Mouse (Mus musculus): ENCODE measurements at regions not wholly inside any gene's neighbourhood (a gene's known extent, or its start where the extent isn't known, plus 50 kb on each side); places are given as distances from the start of the nearest gene placed in this dataset.

DNA sequence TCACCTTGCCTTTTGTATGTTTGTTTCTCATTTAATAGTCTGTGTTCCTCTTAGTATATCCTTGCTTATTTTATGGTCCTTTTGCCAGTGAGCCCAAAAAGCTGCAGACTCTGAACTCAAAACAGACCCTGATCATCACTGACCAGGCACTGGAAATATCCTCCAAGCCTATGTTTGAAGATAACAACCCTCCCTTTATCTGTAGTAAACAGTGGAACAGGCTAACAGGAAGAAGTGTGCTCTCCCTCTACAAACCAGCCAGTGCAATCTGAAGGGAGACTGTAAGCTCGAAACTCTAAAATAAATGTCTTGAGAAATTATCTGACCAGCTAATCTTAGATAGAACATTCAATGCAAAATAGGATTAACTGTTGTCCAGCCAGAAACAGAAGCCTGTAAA lies 336.4 kb upstream of the Rag2 start:
- TF ChIP-seq POLR2A (IDR thresholded peaks at IDR 0.05; ENCODE audit: insufficient read depth, low read depth, low read length) (no peak), CTCF (IDR thresholded peaks at IDR 0.05) (no peak), EP300 (IDR thresholded peaks at IDR 0.05; ENCODE audit: insufficient read depth, low read depth, low read length) (no peak)
